Mouse (Mus musculus): ENCODE data around the gene Tmem246. TPM values are rescaled to one million over a fixed set of nuclear protein-coding genes. Genes with fewer than 3 reads are reported as not detected.

Gene Tmem246
- polyA plus RNA-seq, 1 experiment = 62.3 TPM

GRCm38 (mm10) chr4:49535675-49536294 is 61.9 kb downstream of the Tmem246 start:
- Histone ChIP-seq H3K36me3 (ENCODE audit: control insufficient read depth, insufficient read depth, low read length) (peaks cover 40% of the 10 kb centered on the region), H3K4me1 (ENCODE audit: control insufficient read depth, insufficient read depth, insufficient read length, low read length) (no peaks in the 10 kb centered on the region), H3K27me3 (ENCODE audit: control insufficient read depth, insufficient read depth, low read length) (no peaks in the 10 kb centered on the region), H3K27ac (ENCODE audit: insufficient read depth, low read depth, low read length) (no peak overlapping the region), H3K4me3 (ENCODE audit: low read depth, low read length) (no peak overlapping the region)
- WGBS = 94% methylated on average over 4 of the region's 4 CpGs
- TF ChIP-seq CTCF (IDR thresholded peaks at IDR 0.05; ENCODE audit: extremely low read depth, insufficient read length, insufficient replicate concordance, low read depth, low read length) (no peak), POLR2A (IDR thresholded peaks at IDR 0.05; ENCODE audit: low read depth, low read length) (no peak)

DNA sequence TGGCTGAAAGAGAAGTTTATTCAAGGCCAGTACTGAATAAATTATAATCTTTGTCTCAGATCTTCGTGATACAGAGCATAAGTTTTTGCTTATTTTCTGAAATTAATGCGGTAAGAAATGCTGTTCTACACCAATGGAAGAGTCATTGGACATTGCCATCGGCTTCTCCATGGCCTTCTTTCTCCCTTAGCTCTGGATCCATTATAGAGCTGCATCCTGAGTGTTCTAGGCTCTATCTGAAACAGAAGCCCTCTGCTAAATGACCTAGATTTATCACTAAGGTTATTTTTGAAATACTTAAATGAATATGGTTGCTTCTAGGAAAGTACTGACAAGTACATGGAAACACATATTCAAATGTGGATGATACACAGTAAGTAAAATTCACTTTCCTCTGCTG is 62.6 kb downstream of the Tmem246 start:
- H3K27me3 ChIP-seq (ENCODE audit: control insufficient read depth, insufficient read depth, low read length) = no peaks in the 10 kb centered on the region
- H3K36me3 ChIP-seq (ENCODE audit: control insufficient read depth, insufficient read depth, low read length) = peaks cover 37% of the 10 kb centered on the region
- TF ChIP-seq CTCF (IDR thresholded peaks at IDR 0.05; ENCODE audit: extremely low read depth, insufficient read length, insufficient replicate concordance, low read depth, low read length) = no peak
- TF ChIP-seq POLR2A (IDR thresholded peaks at IDR 0.05; ENCODE audit: low read depth, low read length) = no peak
- H3K4me1 ChIP-seq (ENCODE audit: control insufficient read depth, insufficient read depth, insufficient read length, low read length) = no peaks in the 10 kb centered on the region
- no peak overlapping the region for H3K4me3 ChIP-seq (ENCODE audit: low read depth, low read length)
- WGBS = 89% methylated on average over 3 of the region's 3 CpGs
- H3K27ac ChIP-seq (ENCODE audit: insufficient read depth, low read depth, low read length) = no peak overlapping the region

Other genes with a start within 250 kb of the Tmem246 start
- gene Acnat2, start 189.7 kb downstream of the Tmem246 start, polyA plus RNA-seq (2012; rRNA removed) = not detected in 2 replicates
- gene Acnat1, start 124.0 kb downstream of the Tmem246 start, polyA plus RNA-seq (2012; rRNA removed) = 2.7 and 6.5 TPM in 2 replicates
- 0.39 TPM in 1 of 2 replicates, not detected in the other for gene Baat, start 91.3 kb downstream of the Tmem246 start, polyA plus RNA-seq (2012; rRNA removed)
- gene Mrpl50, start 76.8 kb downstream of the Tmem246 start, polyA plus RNA-seq (2012; rRNA removed) = 0.46 and 0.98 TPM in 2 replicates
- gene Zfp189, start 76.7 kb downstream of the Tmem246 start, polyA plus RNA-seq (2012; rRNA removed) = 0.08 and 0.18 TPM in 2 replicates
- gene Aldob, start 48.3 kb downstream of the Tmem246 start, polyA plus RNA-seq (2012; rRNA removed) = 633 and 1,402 TPM in 2 replicates
- 3.1 and 6.8 TPM in 2 replicates for gene Rnf20, start 34.1 kb upstream of the Tmem246 start, polyA plus RNA-seq (2012; rRNA removed)
- not detected in 2 replicates for gene Ppp3r2, start 84.1 kb upstream of the Tmem246 start, polyA plus RNA-seq (2012; rRNA removed)
- 0.03 TPM in 2 replicates for gene Grin3a, start 247.9 kb upstream of the Tmem246 start, polyA plus RNA-seq (2012; rRNA removed)

Data from small intestine, adult 2 months (tissue).